Mouse (Mus musculus) granulocyte monocyte progenitor cell, adult 5-6 weeks (primary cell): ENCODE measurements around the gene Cpb2. TPM values are rescaled to one million over a fixed set of nuclear protein-coding genes. Genes with fewer than 3 reads are reported as not detected.

Experiments
- ATAC-seq: replicated peaks from 2 replicates; pipeline ENCODE4 v1.8.0; 2016; ENCODE audit warnings: mild to moderate bottlenecking, moderate TSS enrichment, inconsistent platforms; ENCODE audit not compliant: poor library complexity, severe bottlenecking
- total RNA-seq, 2 experiments: library from RNA; stranded (forward) in 1 of 2; stranded (reverse) in 1 of 2; fragments of 200-712, 200-1000 nt in 1 of 2; fragments of >200 nt in 1 of 2; fragmentation: Nextera tagmentation in 1 of 2; gene quantifications; 2 replicates each; pipeline ENCODE4 v1.2.3; 2014 to 2017

The Cpb2 gene
- total RNA-seq (2014; fragmentation: Nextera tagmentation) (not detected in 2 replicates), total RNA-seq (2017) (not detected in 2 replicates)

- no peak for ATAC-seq
Measured at GRCm38 (mm10) chr14:75242087-75242486, at the start of gene Cpb2. TSS of gene Cpb2 (plus strand) at chr14:75242287.

- no peak for ATAC-seq
Measured at GRCm38 (mm10) chr14:75192427-75192826, 49.7 kb upstream of the Cpb2 start.

- ATAC-seq: peak; percentile 64
Measured at GRCm38 (mm10) chr14:75192858-75193257, 49.2 kb upstream of the Cpb2 start.

DNA sequence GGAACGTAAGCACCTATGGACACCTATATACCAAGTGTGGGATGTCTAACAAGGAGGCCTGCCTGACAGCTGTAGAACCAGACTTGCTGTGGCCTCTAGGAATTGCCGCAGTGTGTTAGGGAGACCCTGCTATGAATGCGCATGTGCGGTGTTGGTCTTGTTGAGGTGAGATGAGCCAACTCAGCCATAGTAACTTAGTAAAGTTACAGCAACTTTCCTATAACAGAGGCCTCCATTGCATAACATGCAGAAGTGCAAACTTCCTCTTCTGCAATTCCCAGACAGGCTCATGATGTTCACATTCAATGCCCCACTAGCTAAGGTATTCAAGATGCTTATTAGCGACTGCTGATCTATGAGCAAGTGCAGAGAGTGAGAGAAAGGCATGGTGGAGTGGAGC lies 46.6 kb upstream of the Cpb2 start:
- peak; percentile 81 for ATAC-seq

DNA sequence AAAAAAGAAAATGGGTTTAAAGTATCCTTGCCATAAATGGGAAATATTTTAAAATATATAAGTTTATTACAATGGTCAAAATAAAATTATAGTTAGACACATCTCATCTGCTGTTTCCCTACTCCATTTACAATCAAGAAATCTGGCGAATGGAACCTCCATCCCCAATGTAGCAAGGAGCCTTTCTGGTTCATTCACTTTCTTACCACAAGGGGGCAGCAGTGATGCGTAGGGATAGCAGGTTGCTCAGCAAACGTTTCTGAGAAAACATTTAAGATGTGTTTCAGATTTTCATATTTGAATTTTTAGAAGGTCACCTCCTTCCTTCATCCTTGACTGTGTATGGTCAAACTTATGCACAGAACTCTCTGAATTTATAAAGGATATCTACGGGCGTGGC lies 45.1 kb upstream of the Cpb2 start:
- no peak for ATAC-seq

GRCm38 (mm10) chr14:75197660-75198059 lies 44.4 kb upstream of the Cpb2 start:
- ATAC-seq: no peak

GRCm38 (mm10) chr14:75205363-75206051 lies 36.6 kb upstream of the Cpb2 start:
- ATAC-seq: no peak

DNA sequence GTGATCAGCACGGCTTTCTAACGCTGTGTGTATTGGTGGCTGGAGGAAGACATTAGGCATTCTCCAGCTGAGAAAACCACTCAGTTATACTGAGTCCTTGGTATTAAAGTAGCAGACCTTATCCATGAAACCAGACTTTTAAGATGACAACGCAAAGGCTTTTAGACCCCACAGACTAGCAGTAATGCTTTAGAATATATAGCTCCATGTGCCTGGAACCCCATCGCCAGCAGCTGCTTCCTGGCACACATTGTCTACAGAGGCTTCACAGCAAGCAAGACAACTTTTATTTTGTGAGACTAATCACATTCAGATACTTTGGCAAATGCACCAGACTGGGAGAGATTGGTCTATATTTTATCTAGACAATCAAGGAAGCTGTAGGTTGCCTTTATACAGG lies 35.8 kb upstream of the Cpb2 start:
- no peak for ATAC-seq

- ATAC-seq: no peak
Measured at GRCm38 (mm10) chr14:75208572-75209151, 33.4 kb upstream of the Cpb2 start.

GRCm38 (mm10) chr14:75213752-75214151 lies 28.3 kb upstream of the Cpb2 start:
- ATAC-seq: no peak

DNA sequence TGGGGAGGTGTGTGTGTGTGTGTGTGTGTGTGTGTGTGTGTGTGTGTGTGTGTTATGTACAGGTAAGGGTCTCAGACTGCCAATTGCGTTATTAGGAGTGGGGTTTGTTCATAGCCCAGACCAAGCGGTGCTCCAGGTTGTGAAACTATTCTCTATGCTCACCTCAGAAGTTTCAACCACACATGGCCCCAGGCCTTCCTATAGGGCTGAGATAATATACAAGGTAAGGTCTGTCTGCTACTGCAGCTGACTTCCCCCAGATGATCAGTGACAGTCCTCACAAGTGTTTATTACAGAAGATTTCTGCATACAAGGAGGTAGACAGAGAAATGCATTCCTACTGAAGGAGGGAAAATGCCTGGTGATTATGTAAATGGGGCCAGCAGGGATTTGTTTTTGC lies 23.2 kb upstream of the Cpb2 start:
- ATAC-seq: no peak

GRCm38 (mm10) chr14:75219250-75219913 lies 22.7 kb upstream of the Cpb2 start:
- ATAC-seq: no peak

GRCm38 (mm10) chr14:75222386-75222785 lies 19.7 kb upstream of the Cpb2 start:
- ATAC-seq: no peak

DNA sequence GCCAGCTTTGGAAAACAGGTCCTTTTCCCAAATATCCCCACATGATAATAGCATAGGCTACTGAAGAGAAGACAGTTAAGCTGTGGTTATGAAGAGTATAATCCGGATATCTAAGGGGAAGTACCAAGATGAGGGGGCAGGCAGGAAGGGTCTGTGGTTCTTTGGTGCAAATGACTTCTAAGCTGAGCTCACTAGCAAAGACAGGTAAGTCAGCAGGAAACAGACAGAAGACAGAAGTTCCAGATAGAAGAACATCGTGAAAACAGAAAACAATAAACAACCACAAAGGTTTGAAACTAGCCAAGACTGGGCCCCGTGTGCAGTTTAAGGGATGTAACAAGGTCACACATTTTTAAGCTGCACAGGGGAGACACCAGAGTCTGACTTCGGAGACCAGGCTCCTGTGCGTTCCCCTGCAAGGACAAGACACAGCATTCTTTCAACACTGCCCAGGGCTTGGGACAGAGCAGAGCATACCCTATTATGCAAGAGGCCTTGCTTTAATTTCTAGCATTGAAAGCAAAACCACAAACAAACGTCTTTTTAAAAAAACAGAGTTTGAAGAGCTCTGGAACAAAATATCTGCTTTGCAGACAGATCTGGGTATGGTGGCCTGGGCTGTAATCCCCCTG lies 14.5 kb upstream of the Cpb2 start:
- peak; percentile 90 for ATAC-seq

DNA sequence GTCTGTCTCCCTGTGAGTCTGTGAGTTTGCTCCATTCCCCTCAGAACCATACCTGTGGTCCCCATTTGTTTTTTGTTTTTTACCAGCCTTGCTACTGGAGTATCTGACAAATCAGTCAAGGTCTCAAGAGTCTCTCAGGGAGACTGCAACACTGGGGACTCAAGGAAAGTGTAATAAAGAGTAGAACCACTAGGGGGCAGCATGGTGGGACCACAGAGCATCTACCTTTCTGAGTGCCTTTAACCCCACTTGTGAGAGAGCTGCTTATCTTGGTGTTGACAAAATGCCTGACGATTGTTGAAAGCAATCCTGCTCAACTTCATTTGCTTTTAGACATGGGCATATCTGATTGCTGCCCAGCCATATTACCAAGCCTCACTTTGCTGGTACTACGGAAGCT lies 12.3 kb upstream of the Cpb2 start:
- 0 out of 2 replicates have a peak, but pooled peaks have one; percentile 18 for ATAC-seq

DNA sequence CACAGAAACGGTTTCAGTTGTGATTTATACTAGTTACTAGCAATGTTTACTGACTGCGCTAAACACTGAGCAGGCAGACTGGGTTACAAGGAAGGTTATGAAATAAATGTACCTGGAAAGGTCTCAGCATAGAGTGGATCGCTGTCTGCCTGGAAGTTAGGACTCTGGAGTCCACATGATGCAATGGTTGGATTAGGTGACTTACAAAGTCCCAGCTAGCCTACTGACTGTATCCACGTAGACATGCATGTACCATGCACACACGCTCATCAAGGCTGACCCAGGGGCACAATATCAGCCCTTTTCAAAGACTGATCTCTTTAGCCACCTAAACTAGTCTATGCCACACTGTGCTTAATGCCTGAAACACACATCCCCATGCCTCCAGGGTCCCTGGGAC lies 9.0 kb upstream of the Cpb2 start:
- ATAC-seq: no peak

- ATAC-seq: no peak
Measured at GRCm38 (mm10) chr14:75235552-75235951, 6.5 kb upstream of the Cpb2 start.

GRCm38 (mm10) chr14:75235955-75236635 lies 6.0 kb upstream of the Cpb2 start:
- no peak for ATAC-seq

DNA sequence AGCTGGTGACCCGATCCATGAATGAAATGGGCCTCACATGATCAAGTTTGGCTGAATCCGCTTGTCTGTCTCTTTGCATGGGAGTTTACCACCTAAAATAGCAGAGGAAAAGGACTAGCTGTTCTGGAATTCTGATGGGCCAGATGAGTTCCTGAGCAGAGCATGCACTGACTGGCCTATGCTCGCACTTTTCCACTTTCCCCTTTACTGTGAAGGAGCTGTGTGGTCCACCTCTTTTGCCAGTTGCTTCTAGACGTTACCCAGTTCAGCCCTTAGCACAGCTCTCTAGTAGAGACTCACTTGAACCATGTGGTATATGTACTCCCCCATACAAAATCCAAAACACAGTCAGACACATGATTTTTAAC lies 5.5 kb upstream of the Cpb2 start:
- no peak for ATAC-seq

GRCm38 (mm10) chr14:75237096-75237495 lies 5.0 kb upstream of the Cpb2 start:
- no peak for ATAC-seq
